Mouse (Mus musculus): ENCODE results near the gene Faim. TPM values are rescaled to one million over a fixed set of nuclear protein-coding genes. Genes with fewer than 3 reads are reported as not detected.

The Faim gene
- polyA plus RNA-seq, 1 experiment from 2014 or later: 10.6 TPM

DNA sequence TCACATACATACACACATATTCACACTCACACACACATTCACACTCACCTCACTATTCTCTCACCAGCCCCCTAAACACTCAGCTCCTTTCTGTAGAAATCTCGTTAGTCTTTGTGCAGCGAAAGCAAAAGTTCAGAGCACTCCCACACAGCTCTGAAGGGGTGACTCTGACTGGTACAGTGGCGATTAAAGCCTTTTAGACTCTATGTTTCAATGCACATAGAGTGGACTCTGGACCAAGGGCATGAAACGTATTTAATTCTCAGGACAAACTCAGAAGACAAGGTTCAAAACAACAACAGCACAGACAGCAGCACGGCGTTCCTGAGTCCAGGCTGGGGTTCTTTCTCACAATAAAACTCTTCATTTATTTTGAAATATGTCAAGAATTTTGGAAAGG lies 31.5 kb downstream of the Faim start:
- 67% methylated on average over 6 of the region's 6 CpGs for WGBS (ENCODE audit: insufficient replicate concordance)
- no peak for ATAC-seq (ENCODE audit: insufficient read depth)
- Histone ChIP-seq H3K9ac (no peak overlapping the region), H3K27ac (replicated peaks) (no peak overlapping the region), H3K4me1 (replicated peaks) (no peaks in the 10 kb centered on the region), H3K36me3 (replicated peaks) (no peaks in the 10 kb centered on the region), H3K4me2 (no peak overlapping the region), H3K27me3 (no peaks in the 10 kb centered on the region), H3K9me3 (replicated peaks) (no peaks in the 10 kb centered on the region), H3K4me3 (replicated peaks) (no peak overlapping the region)

GRCm38 (mm10) chr9:99021166-99021565 lies 35.0 kb downstream of the Faim start:
- 38% methylated on average over 5 of the region's 5 CpGs for WGBS (ENCODE audit: insufficient replicate concordance)
- no peak overlapping the region for H3K27ac ChIP-seq (replicated peaks)
- H3K4me1 ChIP-seq (replicated peaks): no peaks in the 10 kb centered on the region
- H3K4me2 ChIP-seq: no peak overlapping the region
- no peak overlapping the region for H3K9ac ChIP-seq
- H3K27me3 ChIP-seq: no peaks in the 10 kb centered on the region
- H3K9me3 ChIP-seq (replicated peaks): no peaks in the 10 kb centered on the region
- no peak overlapping the region for H3K4me3 ChIP-seq (replicated peaks)
- no peak for ATAC-seq (ENCODE audit: insufficient read depth)
- H3K36me3 ChIP-seq (replicated peaks): no peaks in the 10 kb centered on the region

- H3K4me2 ChIP-seq: no peak overlapping the region
- no peak for ATAC-seq (ENCODE audit: insufficient read depth)
- H3K9me3 ChIP-seq (replicated peaks): no peaks in the 10 kb centered on the region
- H3K4me1 ChIP-seq (replicated peaks): no peaks in the 10 kb centered on the region
- H3K36me3 ChIP-seq (replicated peaks): no peaks in the 10 kb centered on the region
- H3K4me3 ChIP-seq (replicated peaks): no peak overlapping the region
- WGBS (ENCODE audit: insufficient replicate concordance): 58% methylated on average over 4 of the region's 4 CpGs
- no peak overlapping the region for H3K27ac ChIP-seq (replicated peaks)
- no peak overlapping the region for H3K9ac ChIP-seq
- no peaks in the 10 kb centered on the region for H3K27me3 ChIP-seq
These were observed 35.6 kb downstream of the Faim start for GRCm38 (mm10) chr9:99021751-99022150.

- H3K9ac ChIP-seq: no peak overlapping the region
- H3K9me3 ChIP-seq (replicated peaks): no peaks in the 10 kb centered on the region
- H3K27me3 ChIP-seq: no peaks in the 10 kb centered on the region
- no peaks in the 10 kb centered on the region for H3K4me1 ChIP-seq (replicated peaks)
- no peaks in the 10 kb centered on the region; the same call in 1 of the 2 replicates for H3K36me3 ChIP-seq (replicated peaks)
- H3K4me2 ChIP-seq: no peak overlapping the region
- no peak for ATAC-seq (ENCODE audit: insufficient read depth)
- WGBS (ENCODE audit: insufficient replicate concordance): 76% methylated on average over 8 of the region's 8 CpGs
- no peak overlapping the region for H3K27ac ChIP-seq (replicated peaks)
- no peak overlapping the region for H3K4me3 ChIP-seq (replicated peaks)
These were observed 45.9 kb downstream of the Faim start for GRCm38 (mm10) chr9:99032031-99032430.

DNA sequence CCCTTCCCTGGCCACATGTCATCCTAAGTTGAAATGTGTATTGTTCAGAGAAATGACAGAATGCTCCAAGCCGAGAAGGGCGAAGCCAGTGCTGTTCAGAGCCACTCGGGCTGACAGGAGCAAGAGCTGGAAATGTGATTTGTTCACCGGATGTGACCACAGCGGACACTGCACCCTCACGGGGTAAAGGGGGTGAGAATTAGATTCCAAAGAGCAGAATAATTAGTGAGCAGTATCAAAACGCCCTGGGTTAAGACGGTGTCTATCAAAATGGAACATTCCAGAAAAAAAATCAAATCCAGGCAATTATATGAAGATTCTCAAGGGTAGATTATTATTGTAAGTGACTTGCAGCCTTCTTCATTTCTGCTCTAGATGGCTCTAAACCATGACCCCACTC lies 47.9 kb downstream of the Faim start:
- H3K36me3 ChIP-seq (replicated peaks): peaks cover 10% of the 10 kb centered on the region
- H3K4me3 ChIP-seq (replicated peaks): no peak overlapping the region
- H3K4me2 ChIP-seq: no peak overlapping the region
- no peak overlapping the region for H3K9ac ChIP-seq
- no peaks in the 10 kb centered on the region for H3K9me3 ChIP-seq (replicated peaks)
- WGBS (ENCODE audit: insufficient replicate concordance): 74% methylated on average over 8 of the region's 8 CpGs
- no peak overlapping the region for H3K27ac ChIP-seq (replicated peaks)
- no peak for ATAC-seq (ENCODE audit: insufficient read depth)
- H3K4me1 ChIP-seq (replicated peaks): 0 out of 2 replicates have a peak, but pooled peaks cover 3% of the 10 kb centered on the region
- no peaks in the 10 kb centered on the region for H3K27me3 ChIP-seq

DNA sequence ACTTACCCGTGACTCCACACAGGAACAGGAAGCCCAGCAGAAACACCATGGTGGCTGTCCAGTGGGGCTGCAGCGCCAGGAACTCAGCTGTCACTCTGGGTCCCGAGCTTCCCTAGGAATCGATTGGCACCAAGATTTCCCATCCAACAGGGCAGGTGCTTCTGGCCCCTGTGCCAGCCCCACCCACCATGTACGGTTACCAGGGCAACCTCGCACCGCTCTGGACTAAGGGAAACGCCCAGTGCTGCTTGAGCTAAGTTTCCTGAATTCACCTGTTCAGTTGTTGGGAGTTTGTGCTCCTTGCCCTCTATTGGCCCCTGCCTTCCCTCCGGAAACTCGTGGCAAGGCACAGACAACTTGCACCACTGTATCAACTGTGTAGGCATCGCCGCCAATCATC lies 49.4 kb downstream of the Faim start, which contains the start of gene Gm1123:
TSS of gene Gm1123 (minus strand) at position 141 of the 400 bp plus-strand sequence.
- no peak for ATAC-seq (ENCODE audit: insufficient read depth)

GRCm38 (mm10) chr9:99041994-99042393 lies 55.8 kb downstream of the Faim start:
- H3K9ac ChIP-seq: no peak overlapping the region
- no peak overlapping the region for H3K4me2 ChIP-seq
- no peak overlapping the region for H3K27ac ChIP-seq (replicated peaks)
- ATAC-seq (ENCODE audit: insufficient read depth): no peak
- no peaks in the 10 kb centered on the region for H3K27me3 ChIP-seq
- H3K4me1 ChIP-seq (replicated peaks): 0 out of 2 replicates have a peak, but pooled peaks cover 3% of the 10 kb centered on the region
- 75% methylated on average over 9 of the region's 9 CpGs for WGBS (ENCODE audit: insufficient replicate concordance)
- no peak overlapping the region for H3K4me3 ChIP-seq (replicated peaks)
- peaks cover 76% of the 10 kb centered on the region for H3K36me3 ChIP-seq (replicated peaks)
- H3K9me3 ChIP-seq (replicated peaks): no peaks in the 10 kb centered on the region

More for the DNA sequence above, 49.4 kb downstream of the Faim start, which contains the start of gene Gm1123:
- Histone ChIP-seq H3K36me3 (replicated peaks) (peaks cover 23% of the 10 kb centered on the region), H3K4me2 (no peak within 1 kb of the TSS), H3K4me1 (replicated peaks) (0 out of 2 replicates have a peak, but pooled peaks cover 3% of the 10 kb centered on the region), H3K4me3 (replicated peaks) (no peak within 1 kb of the TSS), H3K9me3 (replicated peaks) (no peaks in the 10 kb centered on the region), H3K27me3 (no peaks in the 10 kb centered on the region), H3K27ac (replicated peaks) (no peak within 1 kb of the TSS), H3K9ac (no peak within 1 kb of the TSS)
- WGBS (ENCODE audit: insufficient replicate concordance): 78% methylated on average over 12 of the region's 12 CpGs

- peaks cover 74% of the 10 kb centered on the region for H3K36me3 ChIP-seq (replicated peaks)
These were observed 56.5 kb downstream of the Faim start for GRCm38 (mm10) chr9:99042641-99043040.

DNA sequence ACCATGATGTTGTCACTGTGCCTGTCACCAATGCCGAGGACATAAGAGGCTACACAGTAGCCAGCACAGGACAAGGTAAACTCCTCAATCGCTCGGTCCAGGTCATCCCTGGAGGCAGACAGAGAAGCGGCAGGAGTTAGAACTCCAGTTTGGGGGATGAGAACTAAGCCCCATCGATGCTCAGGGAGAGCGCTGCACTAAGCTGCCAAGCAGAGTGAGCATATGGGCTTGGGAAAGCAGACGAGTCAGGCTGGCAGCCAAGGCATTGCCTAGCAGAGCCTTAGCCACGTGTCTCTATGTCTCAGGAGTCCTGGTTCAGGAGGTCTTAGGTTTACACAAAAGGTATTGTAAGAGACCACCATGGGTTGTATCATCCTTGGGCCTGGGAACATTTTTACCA lies 58.6 kb downstream of the Faim start:
- Histone ChIP-seq H3K9me3 (replicated peaks) (no peaks in the 10 kb centered on the region), H3K27me3 (no peaks in the 10 kb centered on the region), H3K4me3 (replicated peaks) (no peak overlapping the region), H3K4me2 (no peak overlapping the region), H3K27ac (replicated peaks) (no peak overlapping the region), H3K9ac (no peak overlapping the region), H3K4me1 (replicated peaks) (no peaks in the 10 kb centered on the region), H3K36me3 (replicated peaks) (peaks cover 60% of the 10 kb centered on the region)
- WGBS (ENCODE audit: insufficient replicate concordance): 86% methylated on average over 8 of the region's 8 CpGs
- no peak for ATAC-seq (ENCODE audit: insufficient read depth)

More at GRCm38 (mm10) chr9:99042641-99043040, 56.5 kb downstream of the Faim start:
- H3K4me3 ChIP-seq (replicated peaks): no peak overlapping the region
- no peaks in the 10 kb centered on the region for H3K4me1 ChIP-seq (replicated peaks)
- no peak overlapping the region for H3K4me2 ChIP-seq
- ATAC-seq (ENCODE audit: insufficient read depth): no peak
- 78% methylated on average over 4 of the region's 4 CpGs for WGBS (ENCODE audit: insufficient replicate concordance)
- no peaks in the 10 kb centered on the region for H3K9me3 ChIP-seq (replicated peaks)
- no peaks in the 10 kb centered on the region for H3K27me3 ChIP-seq
- no peak overlapping the region for H3K27ac ChIP-seq (replicated peaks)
- H3K9ac ChIP-seq: no peak overlapping the region

- no peak overlapping the region for H3K4me2 ChIP-seq
- peaks cover 43% of the 10 kb centered on the region for H3K36me3 ChIP-seq (replicated peaks)
- no peak overlapping the region for H3K27ac ChIP-seq (replicated peaks)
- ATAC-seq (ENCODE audit: insufficient read depth): no peak
- H3K27me3 ChIP-seq: no peaks in the 10 kb centered on the region
- WGBS (ENCODE audit: insufficient replicate concordance): 79% methylated on average over 1 of the region's 1 CpGs
- H3K9ac ChIP-seq: no peak overlapping the region
- no peak overlapping the region for H3K4me3 ChIP-seq (replicated peaks)
- H3K9me3 ChIP-seq (replicated peaks): no peaks in the 10 kb centered on the region
- H3K4me1 ChIP-seq (replicated peaks): no peaks in the 10 kb centered on the region
These were observed 62.6 kb downstream of the Faim start for GRCm38 (mm10) chr9:99048724-99049250.

DNA sequence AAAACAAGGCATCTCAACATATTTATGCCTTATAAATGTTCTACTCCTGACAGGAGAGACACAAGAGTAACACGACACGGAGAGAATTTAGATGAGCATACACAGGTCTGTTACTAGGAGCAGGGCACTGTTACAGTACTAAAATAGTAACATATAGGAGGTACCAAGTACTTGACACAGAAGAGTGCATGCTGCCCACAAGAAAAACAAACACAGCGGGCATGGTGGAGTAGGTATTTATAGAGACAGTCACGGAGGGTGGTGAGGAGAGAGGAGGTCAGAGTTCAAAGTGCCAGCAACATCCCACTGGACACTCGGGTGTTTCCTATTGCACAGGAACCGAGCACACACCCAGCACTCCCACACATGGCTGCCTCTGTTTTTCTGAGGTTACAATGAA lies 63.6 kb downstream of the Faim start:
- Histone ChIP-seq H3K27ac (replicated peaks) (no peak overlapping the region), H3K4me1 (replicated peaks) (no peaks in the 10 kb centered on the region), H3K27me3 (no peaks in the 10 kb centered on the region), H3K9me3 (replicated peaks) (no peaks in the 10 kb centered on the region), H3K36me3 (replicated peaks) (peaks cover 39% of the 10 kb centered on the region), H3K4me2 (no peak overlapping the region), H3K4me3 (replicated peaks) (no peak overlapping the region), H3K9ac (no peak overlapping the region)
- ATAC-seq (ENCODE audit: insufficient read depth): no peak
- WGBS (ENCODE audit: insufficient replicate concordance): 70% methylated on average over 6 of the region's 6 CpGs

Data from liver, embryonic 15.5 days (tissue).